Mouse (Mus musculus) erythroblast, embryonic 14.5 days (primary cell): ENCODE results near the gene Nectin2. TPM values are rescaled to one million over a fixed set of nuclear protein-coding genes. Genes with fewer than 3 reads are reported as not detected.

Experiments used
- H3K27me3 ChIP-seq: 2 replicates; pipeline ENCODE4 v1.6.1; 2012; ENCODE audit warnings: inconsistent platforms; ENCODE audit not compliant: control insufficient read depth
- H3K36me3 ChIP-seq: 2 replicates; pipeline ENCODE4 v1.6.1; 2012; ENCODE audit warnings: mild to moderate bottlenecking, inconsistent platforms; ENCODE audit not compliant: control insufficient read depth
- H3K4me1 ChIP-seq: 2 replicates; pipeline ENCODE4 v1.6.1; 2012; ENCODE audit warnings: inconsistent platforms; ENCODE audit not compliant: control insufficient read depth
- H3K4me3 ChIP-seq: replicated peaks from 2 replicates; pipeline ENCODE3; 2012; ENCODE audit warnings: moderate library complexity, mild to moderate bottlenecking, inconsistent platforms
- H3K9me3 ChIP-seq: 2 replicates; pipeline ENCODE4 v1.6.1; 2012; ENCODE audit warnings: low read length, inconsistent platforms, mixed read lengths; ENCODE audit not compliant: control insufficient read depth
- GATA1 ChIP-seq: IDR thresholded peaks from 2 replicates; pipeline ENCODE4 v1.6.1; 2012; ENCODE audit warnings: low read length, inconsistent platforms, mixed read lengths
- TAL1 ChIP-seq: IDR thresholded peaks from 3 replicates; pipeline ENCODE4 v1.6.1; 2012; ENCODE audit warnings: low read length, inconsistent platforms, mixed read lengths
- polyA plus RNA-seq: library from polyadenylated mRNA; stranded (reverse); fragments of >175 nt; gene quantifications from 2 replicates; pipeline ENCODE4 v1.2.3, GENCODE M21; 2012

The Nectin2 gene
- polyA plus RNA-seq, 1 experiment: 0.15 TPM

DNA sequence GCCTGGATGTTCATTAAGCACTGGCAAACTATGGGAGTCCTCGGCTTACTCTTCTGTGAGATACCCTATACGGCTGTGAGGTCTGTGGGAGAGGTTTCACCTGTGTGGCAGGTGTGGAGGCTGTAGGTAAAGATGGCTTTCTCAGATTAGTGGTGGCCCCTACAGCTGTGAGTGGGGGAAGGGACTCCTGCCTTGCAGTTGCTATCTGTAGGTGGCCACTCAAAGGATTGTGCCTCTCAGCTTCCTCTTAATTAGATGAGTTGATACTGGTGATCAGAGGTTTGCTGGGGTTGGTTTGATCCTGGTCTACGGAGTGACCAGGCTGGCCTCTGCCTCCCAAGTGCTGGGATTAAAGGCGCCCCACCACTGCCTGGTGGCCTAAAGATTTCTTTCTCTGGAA, 45.8 kb downstream of the Nectin2 start:
- Histone ChIP-seq H3K36me3 (peaks cover 72% of the 10 kb centered on the region), H3K9me3 (no peaks in the 10 kb centered on the region), H3K4me1 (peaks cover 22% of the 10 kb centered on the region), H3K27me3 (peaks cover 2% of the 10 kb centered on the region; the same call in 1 of the 2 replicates), H3K4me3 (no peak overlapping the region)
- TF ChIP-seq GATA1 (no peak), TAL1 (no peak)

DNA sequence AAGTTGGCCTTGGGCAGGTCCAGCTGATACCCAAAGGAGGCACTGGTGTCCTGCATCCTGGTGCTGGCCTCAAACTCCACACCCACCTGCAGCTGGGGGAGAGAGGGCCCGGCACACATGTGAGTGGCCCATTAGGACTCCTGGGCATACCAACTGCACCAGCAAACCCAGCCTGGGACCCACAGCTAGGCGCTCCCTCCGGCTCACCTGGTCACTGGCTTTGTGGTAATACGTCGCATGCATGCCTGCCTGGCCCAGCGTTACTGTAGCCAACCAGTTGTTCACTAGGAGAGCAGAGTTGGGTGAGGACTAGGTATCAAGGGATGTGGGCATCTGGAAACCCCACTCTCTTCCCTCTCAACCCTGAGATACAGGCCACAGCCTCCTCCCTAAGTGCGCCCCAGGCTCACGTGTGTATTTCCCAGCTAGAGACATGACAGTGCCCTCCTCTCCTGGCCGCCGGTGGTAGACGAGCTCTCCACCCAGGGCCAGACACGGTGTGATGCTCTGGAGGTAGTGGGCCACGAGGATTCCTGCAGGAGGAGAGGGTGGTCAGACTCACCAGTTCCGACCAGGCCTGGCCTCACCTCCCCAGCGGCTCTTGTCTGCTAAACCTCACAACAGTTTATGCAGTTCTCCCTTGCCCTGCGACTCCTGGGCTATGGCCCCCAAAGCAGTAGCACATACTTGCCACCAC, 47.3 kb downstream of the Nectin2 start:
- Histone ChIP-seq H3K4me1 (peaks cover 37% of the 10 kb centered on the region), H3K9me3 (no peaks in the 10 kb centered on the region)
- TF ChIP-seq TAL1 (no peak), GATA1 (no peak)

DNA sequence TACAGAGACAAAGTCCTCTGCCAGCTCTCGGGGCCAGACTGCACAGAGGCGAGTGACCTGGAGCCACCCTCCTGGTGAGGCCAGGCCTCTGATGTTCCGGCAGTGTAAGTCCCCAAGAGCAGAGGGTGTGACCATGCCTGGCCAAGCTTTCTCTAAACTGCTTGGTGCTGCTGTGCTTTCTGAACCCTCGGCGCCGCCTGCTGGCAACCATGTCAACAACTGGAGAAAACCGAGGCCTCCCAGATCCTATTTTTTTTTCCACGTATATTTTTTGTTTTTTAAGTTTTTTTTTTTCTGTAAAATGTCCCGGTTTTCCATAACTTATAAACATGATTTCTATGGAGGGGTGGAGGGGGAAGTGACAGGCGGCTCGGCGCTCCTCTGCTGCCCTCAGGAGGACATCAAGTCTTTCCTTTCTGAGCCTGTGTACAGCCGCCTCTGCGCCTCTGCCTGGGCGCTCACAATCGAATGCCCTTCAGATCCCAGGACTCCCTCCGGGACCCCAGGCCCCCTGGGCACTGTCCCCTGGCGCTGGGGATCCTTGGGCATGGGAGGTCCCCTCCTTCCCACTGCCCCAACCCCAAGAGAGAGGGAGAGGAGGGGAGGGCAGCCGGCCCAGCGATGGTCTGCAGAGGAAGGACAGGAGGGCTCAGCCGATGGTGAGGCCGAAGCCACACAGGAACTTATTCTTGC, 49.1 kb downstream of the Nectin2 start:
- peaks cover 35% of the 10 kb centered on the region for H3K27me3 ChIP-seq
- H3K36me3 ChIP-seq: peaks cover 55% of the 10 kb centered on the region
- no peak for TF ChIP-seq GATA1
- TF ChIP-seq TAL1: no peak
- H3K4me1 ChIP-seq: peaks cover 44% of the 10 kb centered on the region
- no peak overlapping the region for H3K4me3 ChIP-seq
- H3K9me3 ChIP-seq: peaks cover 4% of the 10 kb centered on the region; the same call in 1 of the 2 replicates

More for the DNA sequence above, 47.3 kb downstream of the Nectin2 start:
- Histone ChIP-seq H3K36me3 (peaks cover 59% of the 10 kb centered on the region), H3K4me3 (no peak overlapping the region), H3K27me3 (peaks cover 17% of the 10 kb centered on the region)

DNA sequence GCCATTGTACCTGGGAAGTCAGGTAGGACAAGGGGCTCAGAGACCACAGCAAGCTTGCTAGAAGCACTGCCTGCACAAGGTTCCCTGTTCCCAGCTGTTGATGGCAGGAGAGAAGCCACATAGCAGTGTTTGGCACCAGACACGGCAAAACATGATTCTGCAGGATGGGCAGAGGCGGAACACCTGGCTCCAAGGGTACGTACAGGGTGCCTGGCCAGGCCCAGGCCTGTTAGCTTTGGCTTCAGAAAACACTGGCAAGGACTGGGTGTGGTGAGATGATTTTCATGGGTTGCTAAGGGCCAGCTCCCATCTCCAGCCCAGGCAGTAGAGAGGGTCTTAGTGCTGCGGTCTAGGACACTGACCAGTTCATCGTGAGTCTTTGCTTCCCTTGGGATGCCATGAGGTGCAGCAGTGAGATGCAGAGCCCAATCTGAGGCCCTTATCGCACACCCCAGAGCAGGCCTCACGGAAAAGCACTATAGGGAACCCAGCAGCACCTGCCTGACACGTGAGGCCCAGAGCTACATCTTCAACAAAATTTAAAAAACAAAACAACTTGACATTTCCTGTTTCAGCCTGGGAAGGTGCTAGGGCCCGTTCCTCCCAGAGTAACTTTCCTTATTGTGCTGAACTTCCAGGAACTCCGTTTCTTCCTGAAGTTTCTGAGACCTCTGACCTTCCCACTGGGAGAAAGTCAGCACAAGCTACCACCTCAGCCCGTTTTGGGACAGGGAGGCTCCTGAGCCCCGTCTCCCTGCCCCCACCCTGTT, 49.8 kb downstream of the Nectin2 start:
- Histone ChIP-seq H3K27me3 (peaks cover 35% of the 10 kb centered on the region), H3K36me3 (peaks cover 54% of the 10 kb centered on the region), H3K9me3 (peaks cover 4% of the 10 kb centered on the region; the same call in 1 of the 2 replicates), H3K4me1 (peaks cover 49% of the 10 kb centered on the region), H3K4me3 (no peak overlapping the region)
- TF ChIP-seq GATA1: no peak
- TF ChIP-seq TAL1: no peak

DNA sequence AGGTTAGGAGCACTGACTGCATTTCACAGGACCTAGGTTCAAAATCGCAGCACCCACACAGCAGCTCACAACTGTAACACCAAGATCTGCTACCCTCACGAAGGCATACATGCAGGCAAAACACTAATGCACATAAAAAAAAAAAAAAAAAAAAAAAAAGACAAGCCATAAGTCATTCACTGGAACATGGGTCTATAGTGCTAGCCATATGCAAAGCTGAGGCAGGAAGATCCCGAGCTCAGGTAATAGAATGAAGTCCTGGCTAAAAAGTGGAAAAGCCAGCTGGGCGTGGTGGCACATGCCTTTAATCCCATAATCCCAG, 50.5 kb downstream of the Nectin2 start:
- Histone ChIP-seq H3K36me3 (peaks cover 49% of the 10 kb centered on the region), H3K4me3 (no peak overlapping the region), H3K9me3 (peaks cover 4% of the 10 kb centered on the region; the same call in 1 of the 2 replicates), H3K27me3 (peaks cover 35% of the 10 kb centered on the region), H3K4me1 (peaks cover 56% of the 10 kb centered on the region)
- TF ChIP-seq GATA1 (no peak), TAL1 (no peak)

DNA sequence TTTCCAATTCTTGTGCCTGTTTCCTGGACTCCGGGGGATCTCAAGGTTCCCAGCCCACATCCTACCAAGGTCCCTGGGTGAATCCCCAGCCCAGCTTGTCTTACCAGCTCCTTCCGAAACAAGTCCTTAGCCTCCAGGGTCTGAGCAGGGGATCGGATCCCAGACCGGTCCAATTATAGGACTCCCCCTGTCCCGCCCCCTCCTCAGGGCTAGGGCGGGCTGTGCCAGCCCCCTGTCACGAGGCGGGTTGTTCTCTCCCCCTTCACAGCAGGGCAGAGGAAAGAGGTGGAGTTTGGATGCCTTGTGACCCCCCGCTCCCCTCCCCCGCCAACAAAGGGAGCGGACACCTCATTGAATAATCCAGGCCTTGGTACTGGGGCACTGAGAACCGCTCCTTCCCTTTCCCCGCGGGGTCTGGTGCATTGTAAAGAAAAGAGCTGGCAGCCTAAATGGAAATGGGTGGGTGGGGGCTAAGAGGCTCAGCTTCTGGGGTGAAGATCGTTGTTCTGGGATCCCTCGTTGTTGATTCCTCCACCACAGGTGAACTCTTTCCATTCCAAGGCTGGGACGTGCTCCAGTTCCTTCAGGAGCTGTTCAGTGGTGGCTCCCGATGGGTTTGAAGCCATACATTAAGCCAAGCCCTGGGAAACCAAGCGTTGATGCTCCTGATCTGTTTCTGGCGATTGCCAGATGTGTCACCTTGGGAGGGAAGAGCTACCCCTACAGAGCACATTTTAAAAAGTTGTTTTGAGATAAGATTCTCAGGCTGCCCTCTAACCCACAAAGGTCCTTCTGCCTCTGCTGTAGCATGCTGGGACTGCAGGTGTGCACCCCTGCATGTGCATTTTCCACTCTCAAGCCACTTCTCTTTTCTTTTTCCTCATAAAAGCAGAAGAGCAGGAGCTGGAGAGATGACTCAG, 51.1 kb downstream of the Nectin2 start, which contains the start of gene Apoe:
Apoe (minus strand) TSS at position 282 of the 920 bp plus-strand sequence.
- Histone ChIP-seq H3K27me3 (peaks cover 35% of the 10 kb centered on the region), H3K4me1 (peaks cover 60% of the 10 kb centered on the region), H3K9me3 (peaks cover 4% of the 10 kb centered on the region; the same call in 1 of the 2 replicates), H3K4me3 (peak within 1 kb of the TSS; percentile 57), H3K36me3 (peaks cover 43% of the 10 kb centered on the region)
- TF ChIP-seq GATA1 (no peak), TAL1 (no peak)

DNA sequence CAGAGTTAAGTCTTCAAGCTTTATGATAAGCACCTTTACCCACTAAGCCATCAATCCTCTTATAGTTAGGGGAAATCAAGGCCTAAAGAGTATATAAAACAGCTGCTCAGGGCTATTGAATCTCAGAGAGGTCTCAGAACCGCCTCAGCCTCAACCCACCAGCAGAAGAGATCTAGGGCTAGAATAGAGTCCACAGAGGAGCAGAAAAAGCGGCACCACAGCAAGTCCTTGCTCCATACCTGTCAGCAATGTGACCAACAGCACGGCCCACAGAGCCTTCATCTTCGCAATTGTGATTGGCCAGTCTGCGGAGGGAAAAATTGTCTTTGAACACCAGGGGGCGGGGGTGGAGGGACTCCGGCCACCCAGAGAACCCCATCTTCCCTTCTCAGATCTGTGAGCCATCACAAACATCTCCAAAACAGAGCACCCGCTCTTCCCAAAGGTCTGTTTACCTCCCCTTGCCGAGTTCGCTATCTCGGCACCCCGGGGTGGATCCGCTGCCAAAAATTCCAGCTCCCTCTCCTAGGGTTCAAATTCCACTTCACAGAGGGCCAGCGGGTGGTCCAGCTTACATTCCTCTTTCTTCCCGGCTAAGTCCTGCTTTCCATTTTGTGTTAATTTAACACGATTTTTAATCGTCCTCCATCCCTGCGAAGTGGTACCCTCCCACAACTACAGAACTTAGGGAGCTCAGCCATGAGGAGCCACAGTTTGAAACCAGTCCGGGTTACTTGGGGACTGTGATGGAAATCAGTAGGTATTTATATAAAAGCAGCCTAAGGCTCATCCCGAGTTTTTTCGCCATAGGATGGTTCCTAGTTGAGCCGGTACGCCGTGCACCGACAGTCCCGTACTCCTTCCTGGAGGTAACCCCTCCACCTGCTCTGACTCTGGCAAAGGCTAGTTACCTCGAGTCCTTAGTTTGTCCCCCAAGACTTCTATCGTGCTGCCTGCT, 52.1 kb downstream of the Nectin2 start:
- peaks cover 65% of the 10 kb centered on the region for H3K4me1 ChIP-seq
- H3K4me3 ChIP-seq: peak overlapping the region; percentile 57
- H3K9me3 ChIP-seq: peaks cover 4% of the 10 kb centered on the region; the same call in 1 of the 2 replicates
- TF ChIP-seq GATA1 (no peak), TAL1 (no peak)
- H3K36me3 ChIP-seq: peaks cover 33% of the 10 kb centered on the region
- peaks cover 35% of the 10 kb centered on the region for H3K27me3 ChIP-seq
